Mouse (Mus musculus) embryo, embryonic 9.5 days (tissue): Measurements from ENCODE around the gene Srpk2.
"Not testable (repeated sequence)": the region's sequence is repeated elsewhere in the genome, so short reads cannot be mapped to it uniquely, and the experiment has no call there.

ENCODE experiments used
- DNase-seq: peaks from one replicate; pipeline ENCODE4 v3.0.0-alpha.2; 2017; ENCODE audit errors: extremely low spot score

Gene Srpk2

GRCm38 (mm10) chr5:23568188-23568587 is 116.2 kb downstream of the Srpk2 start:
- no peak for DNase-seq

- DNase-seq, result no peak
Observed at GRCm38 (mm10) chr5:23566382-23566781, 118.0 kb downstream of the Srpk2 start.

- no peak for DNase-seq
Observed at GRCm38 (mm10) chr5:23562278-23563060, 121.9 kb downstream of the Srpk2 start.

GRCm38 (mm10) chr5:23561227-23561626 is 123.2 kb downstream of the Srpk2 start:
- DNase-seq, result no peak

- no peak for DNase-seq
Observed at GRCm38 (mm10) chr5:23560171-23560570, 124.2 kb downstream of the Srpk2 start.

- DNase-seq, result no peak
Observed at GRCm38 (mm10) chr5:23556007-23556770, 128.2 kb downstream of the Srpk2 start.

GRCm38 (mm10) chr5:23553338-23553737 is 131.1 kb downstream of the Srpk2 start:
- not testable (repeated sequence) for DNase-seq

- no peak for DNase-seq
Observed at GRCm38 (mm10) chr5:23551687-23552086, 132.7 kb downstream of the Srpk2 start.

GRCm38 (mm10) chr5:23535692-23536091 is 148.7 kb downstream of the Srpk2 start:
- no peak for DNase-seq

GRCm38 (mm10) chr5:23531541-23532096 is 152.8 kb downstream of the Srpk2 start:
- no peak for DNase-seq

GRCm38 (mm10) chr5:23531100-23531499 is 153.3 kb downstream of the Srpk2 start:
- DNase-seq, result no peak

GRCm38 (mm10) chr5:23524621-23525020 is 159.8 kb downstream of the Srpk2 start:
- DNase-seq, result no peak

GRCm38 (mm10) chr5:23523936-23524335 is 160.5 kb downstream of the Srpk2 start:
- DNase-seq, result no peak

GRCm38 (mm10) chr5:23521645-23522044 is 162.8 kb downstream of the Srpk2 start:
- DNase-seq, result no peak

- no peak for DNase-seq
Observed at GRCm38 (mm10) chr5:23519679-23520078, 164.7 kb downstream of the Srpk2 start.

- DNase-seq, result no peak
Observed at GRCm38 (mm10) chr5:23518673-23519072, 165.7 kb downstream of the Srpk2 start.

- no peak for DNase-seq
Observed at GRCm38 (mm10) chr5:23517839-23518238, 166.6 kb downstream of the Srpk2 start.

- no peak for DNase-seq
Observed at GRCm38 (mm10) chr5:23516962-23517361, 167.5 kb downstream of the Srpk2 start.

- no peak for DNase-seq
Observed at GRCm38 (mm10) chr5:23515038-23515437, 169.4 kb downstream of the Srpk2 start.

- no peak for DNase-seq
Observed at GRCm38 (mm10) chr5:23513468-23513867, 170.9 kb downstream of the Srpk2 start.

GRCm38 (mm10) chr5:23512556-23512955 is 171.9 kb downstream of the Srpk2 start:
- no peak for DNase-seq

GRCm38 (mm10) chr5:23511456-23511855 is 173.0 kb downstream of the Srpk2 start:
- DNase-seq, result no peak

- no peak for DNase-seq
Observed at GRCm38 (mm10) chr5:23508630-23509029, 175.8 kb downstream of the Srpk2 start.
